Mouse (Mus musculus): ENCODE data around the gene Mdm2. TPM values are rescaled to one million over a fixed set of nuclear protein-coding genes. Genes with fewer than 3 reads are reported as not detected.
"Not testable (repeated sequence)": the region's sequence is repeated elsewhere in the genome, so short reads cannot be mapped to it uniquely, and the experiment has no call there.

The Mdm2 gene
- polyA plus RNA-seq, 1 experiment from 2014 or later = 55.3 TPM

GRCm38 (mm10) chr10:117749787-117750343 lies 39.3 kb upstream of the Mdm2 start:
- H3K9ac ChIP-seq (ENCODE audit: low read length) = no peak overlapping the region
- no peak for ATAC-seq (replicated peaks; ENCODE audit: extremely low read depth, insufficient read depth, low FRiP score)
- 96% methylated on average over 14 of the region's 14 CpGs for WGBS
- H3K4me1 ChIP-seq (ENCODE audit: control insufficient read depth, insufficient read depth, low read length) = 0 out of 2 replicates have a peak, but pooled peaks cover 6% of the 10 kb centered on the region
- peaks cover 35% of the 10 kb centered on the region for H3K36me3 ChIP-seq (ENCODE audit: control insufficient read depth, insufficient read depth)
- H3K27ac ChIP-seq (ENCODE audit: low read length) = no peak overlapping the region
- no peak overlapping the region for H3K4me3 ChIP-seq (ENCODE audit: low read length)
- no peaks in the 10 kb centered on the region; the same call in 1 of the 2 replicates for H3K9me3 ChIP-seq (replicated peaks; ENCODE audit: control insufficient read depth, low read length)
- no peak overlapping the region for H3K4me2 ChIP-seq (ENCODE audit: low read depth, low read length)
- no peaks in the 10 kb centered on the region for H3K27me3 ChIP-seq (ENCODE audit: control insufficient read depth, insufficient read depth, low read length)

GRCm38 (mm10) chr10:117749050-117749686 lies 38.6 kb upstream of the Mdm2 start:
- H3K36me3 ChIP-seq (ENCODE audit: control insufficient read depth, insufficient read depth) = peaks cover 32% of the 10 kb centered on the region
- no peak for ATAC-seq (replicated peaks; ENCODE audit: extremely low read depth, insufficient read depth, low FRiP score)
- H3K4me3 ChIP-seq (ENCODE audit: low read length) = no peak overlapping the region
- no peaks in the 10 kb centered on the region for H3K27me3 ChIP-seq (ENCODE audit: control insufficient read depth, insufficient read depth, low read length)
- H3K27ac ChIP-seq (ENCODE audit: low read length) = no peak overlapping the region
- H3K4me2 ChIP-seq (ENCODE audit: low read depth, low read length) = no peak overlapping the region
- H3K9me3 ChIP-seq (replicated peaks; ENCODE audit: control insufficient read depth, low read length) = no peaks in the 10 kb centered on the region; the same call in 1 of the 2 replicates
- H3K4me1 ChIP-seq (ENCODE audit: control insufficient read depth, insufficient read depth, low read length) = 0 out of 2 replicates have a peak, but pooled peaks cover 6% of the 10 kb centered on the region
- 95% methylated on average over 10 of the region's 10 CpGs for WGBS
- H3K9ac ChIP-seq (ENCODE audit: low read length) = no peak overlapping the region

GRCm38 (mm10) chr10:117748276-117749049 lies 37.9 kb upstream of the Mdm2 start:
- ATAC-seq (replicated peaks; ENCODE audit: extremely low read depth, insufficient read depth, low FRiP score) = no peak
- 87% methylated on average over 10 of the region's 10 CpGs for WGBS
- Histone ChIP-seq H3K27ac (ENCODE audit: low read length) (no peak overlapping the region), H3K4me3 (ENCODE audit: low read length) (no peak overlapping the region), H3K27me3 (ENCODE audit: control insufficient read depth, insufficient read depth, low read length) (no peaks in the 10 kb centered on the region), H3K9ac (ENCODE audit: low read length) (no peak overlapping the region), H3K4me2 (ENCODE audit: low read depth, low read length) (no peak overlapping the region), H3K9me3 (replicated peaks; ENCODE audit: control insufficient read depth, low read length) (no peaks in the 10 kb centered on the region; the same call in 1 of the 2 replicates), H3K36me3 (ENCODE audit: control insufficient read depth, insufficient read depth) (peaks cover 32% of the 10 kb centered on the region), H3K4me1 (ENCODE audit: control insufficient read depth, insufficient read depth, low read length) (0 out of 2 replicates have a peak, but pooled peaks cover 6% of the 10 kb centered on the region)

DNA sequence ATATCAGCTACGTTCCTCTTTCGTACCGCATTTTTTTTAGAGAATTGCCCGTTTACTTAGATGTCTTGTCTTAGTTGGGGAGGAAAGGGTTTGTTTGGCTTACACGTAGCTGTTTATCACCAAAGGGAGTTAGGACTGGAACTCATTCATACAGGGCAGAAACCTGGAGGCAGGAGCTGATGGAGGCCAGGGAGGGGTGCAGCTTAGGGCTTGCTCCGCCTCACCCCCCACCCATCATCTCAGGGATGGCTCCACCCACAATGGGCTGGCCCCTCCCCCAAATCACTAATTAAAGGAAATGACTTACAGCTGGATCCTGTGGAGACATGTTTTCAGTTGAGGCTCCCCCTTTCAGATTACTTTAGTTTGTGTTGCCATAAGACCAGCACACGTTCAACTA lies 37.2 kb upstream of the Mdm2 start:
- no peak overlapping the region for H3K9ac ChIP-seq (ENCODE audit: low read length)
- WGBS = 86% methylated on average over 7 of the region's 7 CpGs
- peaks cover 28% of the 10 kb centered on the region for H3K36me3 ChIP-seq (ENCODE audit: control insufficient read depth, insufficient read depth)
- no peaks in the 10 kb centered on the region for H3K27me3 ChIP-seq (ENCODE audit: control insufficient read depth, insufficient read depth, low read length)
- H3K4me3 ChIP-seq (ENCODE audit: low read length) = no peak overlapping the region
- H3K27ac ChIP-seq (ENCODE audit: low read length) = no peak overlapping the region
- H3K4me2 ChIP-seq (ENCODE audit: low read depth, low read length) = no peak overlapping the region
- 0 out of 2 replicates have a peak, but pooled peaks cover 6% of the 10 kb centered on the region for H3K4me1 ChIP-seq (ENCODE audit: control insufficient read depth, insufficient read depth, low read length)
- H3K9me3 ChIP-seq (replicated peaks; ENCODE audit: control insufficient read depth, low read length) = no peaks in the 10 kb centered on the region; the same call in 1 of the 2 replicates
- ATAC-seq (replicated peaks; ENCODE audit: extremely low read depth, insufficient read depth, low FRiP score) = no peak

- H3K27ac ChIP-seq (ENCODE audit: low read length) = peak within 1 kb of the TSS; percentile 66
- no peaks in the 10 kb centered on the region for H3K27me3 ChIP-seq (ENCODE audit: control insufficient read depth, insufficient read depth, low read length)
- WGBS = 12% methylated on average over 46 of the region's 46 CpGs
- peak within 1 kb of the TSS; percentile 60 for H3K9ac ChIP-seq (ENCODE audit: low read length)
- no peaks in the 10 kb centered on the region; the same call in 1 of the 2 replicates for H3K9me3 ChIP-seq (replicated peaks; ENCODE audit: control insufficient read depth, low read length)
- H3K4me3 ChIP-seq (ENCODE audit: low read length) = peak within 1 kb of the TSS; percentile 56
- H3K4me1 ChIP-seq (ENCODE audit: control insufficient read depth, insufficient read depth, low read length) = 0 out of 2 replicates have a peak, but pooled peaks cover 6% of the 10 kb centered on the region
- H3K36me3 ChIP-seq (ENCODE audit: control insufficient read depth, insufficient read depth) = peaks cover 20% of the 10 kb centered on the region
- H3K4me2 ChIP-seq (ENCODE audit: low read depth, low read length) = peak within 1 kb of the TSS; percentile 67
- ATAC-seq (replicated peaks; ENCODE audit: extremely low read depth, insufficient read depth, low FRiP score) = peak; percentile 96
These were observed 35.8 kb upstream of the Mdm2 start, which contains the start of gene Slc35e3 for GRCm38 (mm10) chr10:117746297-117746883. Gene Slc35e3, minus strand, starts transcription at chr10:117746365.

DNA sequence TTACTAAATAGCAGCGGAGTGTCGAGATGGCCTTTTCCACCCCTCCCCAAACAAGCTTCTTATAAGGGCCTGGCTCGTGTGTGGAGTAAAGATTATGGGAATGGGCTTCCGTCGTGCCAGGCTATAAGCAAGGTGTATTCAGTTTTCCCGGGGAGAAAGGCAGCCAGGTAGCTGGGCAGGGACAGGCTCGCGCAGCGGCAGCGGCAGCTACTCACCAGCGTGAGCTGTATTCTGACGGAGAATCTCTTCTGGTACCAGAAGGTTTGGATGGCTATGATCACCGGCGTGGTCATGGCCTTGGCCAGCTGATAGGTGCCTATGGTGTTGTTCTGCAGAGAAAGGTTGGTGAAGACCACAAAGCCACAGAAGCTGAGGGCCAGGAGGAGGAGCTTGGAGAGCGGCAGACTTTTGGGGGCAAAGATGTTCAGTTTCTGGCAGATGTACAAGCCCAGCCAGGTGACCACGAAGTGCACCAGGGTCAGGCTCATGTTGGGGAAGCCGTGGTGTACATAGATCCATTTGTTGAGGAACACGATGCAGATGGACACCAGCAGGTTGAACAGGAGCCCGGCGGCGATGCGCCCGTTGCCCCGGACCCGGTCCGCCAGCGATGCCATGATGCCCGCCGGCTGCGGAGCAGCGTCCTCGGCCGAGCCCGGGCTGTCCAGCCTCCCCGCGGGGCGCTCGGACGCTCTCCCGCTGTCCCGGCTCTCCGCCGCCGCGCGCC lies 35.2 kb upstream of the Mdm2 start:
- peak; percentile 24 for ATAC-seq (replicated peaks; ENCODE audit: extremely low read depth, insufficient read depth, low FRiP score)
- H3K27me3 ChIP-seq (ENCODE audit: control insufficient read depth, insufficient read depth, low read length); H3K4me1 ChIP-seq (ENCODE audit: control insufficient read depth, insufficient read depth, low read length); H3K27ac ChIP-seq (ENCODE audit: low read length); H3K9me3 ChIP-seq (replicated peaks; ENCODE audit: control insufficient read depth, low read length): not testable (repeated sequence)
- Histone ChIP-seq H3K9ac (ENCODE audit: low read length) (peak overlapping the region; percentile 60), H3K4me3 (ENCODE audit: low read length) (peak overlapping the region; percentile 56), H3K36me3 (ENCODE audit: control insufficient read depth, insufficient read depth) (peaks cover 14% of the 10 kb centered on the region), H3K4me2 (ENCODE audit: low read depth, low read length) (peak overlapping the region; percentile 67)
- 2% methylated on average over 14 of the region's 46 CpGs for WGBS

DNA sequence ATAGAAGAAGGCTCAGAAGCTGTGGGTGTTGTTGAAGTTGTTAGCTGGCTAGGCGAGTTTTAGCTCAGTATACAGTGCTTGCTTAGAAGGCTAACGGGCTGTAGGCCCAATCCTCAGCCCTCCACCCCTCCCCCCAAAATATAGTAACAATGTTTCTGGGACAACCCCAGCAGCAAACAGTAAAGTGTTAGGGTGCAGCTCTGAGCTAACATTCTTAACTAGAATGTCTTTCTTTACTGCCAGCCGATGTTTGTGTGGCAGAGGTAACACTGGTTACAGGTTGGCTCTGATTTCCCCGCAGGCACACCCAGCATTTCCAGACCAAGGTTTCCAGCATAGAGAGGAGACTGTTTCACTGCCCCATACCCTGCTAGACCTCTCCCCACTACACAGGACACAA lies 33.4 kb upstream of the Mdm2 start:
- H3K4me1 ChIP-seq (ENCODE audit: control insufficient read depth, insufficient read depth, low read length) = 0 out of 2 replicates have a peak, but pooled peaks cover 6% of the 10 kb centered on the region
- no peak overlapping the region for H3K4me3 ChIP-seq (ENCODE audit: low read length)
- no peak overlapping the region for H3K9ac ChIP-seq (ENCODE audit: low read length)
- no peak for ATAC-seq (replicated peaks; ENCODE audit: extremely low read depth, insufficient read depth, low FRiP score)
- H3K9me3 ChIP-seq (replicated peaks; ENCODE audit: control insufficient read depth, low read length) = no peaks in the 10 kb centered on the region
- H3K4me2 ChIP-seq (ENCODE audit: low read depth, low read length) = no peak overlapping the region
- H3K27ac ChIP-seq (ENCODE audit: low read length) = no peak overlapping the region
- WGBS = 77% methylated on average over 4 of the region's 4 CpGs
- H3K36me3 ChIP-seq (ENCODE audit: control insufficient read depth, insufficient read depth) = peaks cover 11% of the 10 kb centered on the region
- no peaks in the 10 kb centered on the region for H3K27me3 ChIP-seq (ENCODE audit: control insufficient read depth, insufficient read depth, low read length)

- Histone ChIP-seq H3K27me3 (ENCODE audit: control insufficient read depth, insufficient read depth, low read length) (no peaks in the 10 kb centered on the region), H3K27ac (ENCODE audit: low read length) (no peak overlapping the region), H3K4me3 (ENCODE audit: low read length) (no peak overlapping the region), H3K9ac (ENCODE audit: low read length) (no peak overlapping the region), H3K4me2 (ENCODE audit: low read depth, low read length) (no peak overlapping the region), H3K9me3 (replicated peaks; ENCODE audit: control insufficient read depth, low read length) (no peaks in the 10 kb centered on the region), H3K36me3 (ENCODE audit: control insufficient read depth, insufficient read depth) (peaks cover 9% of the 10 kb centered on the region), H3K4me1 (ENCODE audit: control insufficient read depth, insufficient read depth, low read length) (0 out of 2 replicates have a peak, but pooled peaks cover 6% of the 10 kb centered on the region)
- WGBS = 91% methylated on average over 2 of the region's 2 CpGs
- ATAC-seq (replicated peaks; ENCODE audit: extremely low read depth, insufficient read depth, low FRiP score) = no peak
These were observed 32.6 kb upstream of the Mdm2 start for GRCm38 (mm10) chr10:117743182-117743581.
